ENCODE assay signal across 10 mouse cellular contexts in the genomic region with DNA sequence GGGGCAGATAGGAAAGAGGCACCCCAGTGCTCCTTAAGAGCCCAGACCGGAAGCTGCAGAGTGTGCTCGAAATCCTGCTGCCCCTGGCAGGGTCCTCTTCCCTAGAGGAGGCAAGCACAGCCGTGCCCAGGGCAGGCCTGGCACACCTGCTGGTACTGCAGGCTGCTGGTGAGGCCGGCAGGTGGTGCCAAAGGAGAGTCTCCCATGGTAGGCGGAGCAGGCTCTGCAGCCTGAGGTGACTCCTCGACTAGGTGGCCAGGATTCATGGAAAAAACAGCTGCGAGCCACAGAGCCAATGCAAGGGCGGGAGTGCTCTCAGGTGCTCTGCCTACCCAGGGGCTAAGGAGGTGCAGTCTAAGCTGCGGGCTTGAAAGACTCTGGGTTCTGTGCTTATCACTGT. TPM values are rescaled to one million over a fixed set of nuclear protein-coding genes. Genes with fewer than 3 reads are reported as not detected.
DNase-seq lines count a peak whose midpoint lies in the region; ATAC-seq lines count a peak whose summit lies in the region.
"Had no signal": no experiment of that assay in that cellular context is flagged by ENCODE, and none has a peak within 500 bp of the region (broad histone marks: within the 10 kb centered on the region; RNA-seq: fewer than 3 reads in every experiment).

No protein-coding gene starts in this region.

- intact Hi-C loops in gastrocnemius, postnatal 14 days (cut with DNase I; ENCODE audit: low total_unique reads), result loop anchor here (10.0 kb wide), 1 partner anchor 118 kb away; no protein-coding TSS in a partner anchor
- intact Hi-C loops in left cerebral cortex, postnatal 4 days (cut with DNase I), result no loop called here

- H3K4me3 ChIP-seq in hindbrain, embryonic 10.5 days, result no peak overlapping the region
- H3K4me3 ChIP-seq: neural tube, embryonic 13.5 days had no signal

- H3K4me1 ChIP-seq in hindbrain, embryonic 10.5 days (replicated peaks), result peaks cover 5% of the 10 kb centered on the region; the same call in 1 of the 2 replicates
- H3K4me1 ChIP-seq: neural tube, embryonic 13.5 days had no signal

- H3K27me3 ChIP-seq in hindbrain, embryonic 10.5 days (ENCODE audit: insufficient read depth, poor library complexity, severe bottlenecking), result no peaks in the 10 kb centered on the region
- H3K27me3 ChIP-seq: neural tube, embryonic 13.5 days had no signal

- H3K36me3 ChIP-seq in hindbrain, embryonic 10.5 days, result peaks cover 2% of the 10 kb centered on the region; the same call in 1 of the 2 replicates

- H3K9me3 ChIP-seq in hindbrain, embryonic 10.5 days, result no peaks in the 10 kb centered on the region
- H3K9me3 ChIP-seq: neural tube, embryonic 13.5 days had no signal

- peak; percentile 47; the same call in 1 of the 2 replicates for ATAC-seq in frontal cortex, adult (ENCODE audit: low TSS enrichment)

- WGBS in hindbrain, embryonic 10.5 days, result 47% methylated on average over 9 of the region's 9 CpGs

- no peak overlapping the region for H3K27ac ChIP-seq in hindbrain, embryonic 10.5 days
- H3K27ac ChIP-seq: neural tube, embryonic 13.5 days had no signal

- DNase-seq in frontal cortex, postnatal 14 days (ENCODE audit: low spot score in 2 of 2), result no peak
- DNase-seq in urinary bladder, postnatal 25 days (ENCODE audit: low spot score), result peak; percentile 21
- no peak for DNase-seq in urinary bladder, postnatal 4 days (ENCODE audit: low spot score in 2 of 2)
- peak; percentile 72 for DNase-seq in gastrocnemius, postnatal 14 days
- DNase-seq in left cerebral cortex, postnatal 4 days, result peak; percentile 60
- peak; percentile 59 for DNase-seq in right cerebral cortex, postnatal 14 days
- no peak for DNase-seq in hindbrain, embryonic 10.5 days (ENCODE audit: low spot score)

RNA-seq across cellular contexts. Expression of gene Cdiptos, which starts 10.4 kb away (rescaled TPM):
- total RNA-seq in gastrocnemius, postnatal 14 days (2021), result under 1 TPM; 0.59 to 0.78 TPM
- total RNA-seq in left cerebral cortex, postnatal 4 days (2021), result not detected
- polyA plus RNA-seq in hindbrain, embryonic 10.5 days (2016; fragmentation: Nextera tagmentation; extraction: Ambion mirVana), result 0.63 and 1.0 TPM in 2 replicates

RNA-seq across cellular contexts. Expression of gene Cdipt, which starts 10.6 kb away (rescaled TPM):
- total RNA-seq in gastrocnemius, postnatal 14 days (2021), result 10 to 100 TPM; 34.9 to 38.5 TPM
- total RNA-seq in left cerebral cortex, postnatal 4 days (2021), result 100 to 1,000 TPM in 1 of 2 experiments, 10 to 100 TPM in 1; 92.7 to 104 TPM
- 92.5 and 103 TPM in 2 replicates for polyA plus RNA-seq in hindbrain, embryonic 10.5 days (2016; fragmentation: Nextera tagmentation; extraction: Ambion mirVana)

RNA-seq across cellular contexts. Expression of gene Mvp, which starts 28.1 kb away (rescaled TPM):
- 10 to 100 TPM; 19.5 to 27.1 TPM for total RNA-seq in gastrocnemius, postnatal 14 days (2021)
- 1 to 10 TPM; 5.4 to 6.0 TPM for total RNA-seq in left cerebral cortex, postnatal 4 days (2021)
- 5.0 and 6.1 TPM in 2 replicates for polyA plus RNA-seq in hindbrain, embryonic 10.5 days (2016; fragmentation: Nextera tagmentation; extraction: Ambion mirVana)

RNA-seq across cellular contexts. Expression of gene Pagr1b, which starts 30.0 kb away (rescaled TPM):
- total RNA-seq in gastrocnemius, postnatal 14 days (2021), result under 1 TPM in 1 of 2 experiments, not detected in 1; 0.97 TPM
- total RNA-seq in left cerebral cortex, postnatal 4 days (2021), result 1 to 10 TPM in 1 of 2 experiments, not detected in 1; 1.6 TPM
- polyA plus RNA-seq in hindbrain, embryonic 10.5 days (2016; fragmentation: Nextera tagmentation; extraction: Ambion mirVana), result 0.25 and 0.55 TPM in 2 replicates
- polyA plus RNA-seq: heart, embryonic 14.5 days had no signal

RNA-seq across cellular contexts. Expression of gene Pagr1a, which starts 30.8 kb away (rescaled TPM):
- total RNA-seq in gastrocnemius, postnatal 14 days (2021), result 10 to 100 TPM in 1 of 2 experiments, 1 to 10 TPM in 1; 8.6 to 15.3 TPM
- 10 to 100 TPM; 10.2 to 15.4 TPM for total RNA-seq in left cerebral cortex, postnatal 4 days (2021)
- 84.3 and 130 TPM in 2 replicates for polyA plus RNA-seq in hindbrain, embryonic 10.5 days (2016; fragmentation: Nextera tagmentation; extraction: Ambion mirVana)

Comparison
In these comparisons a context has a peak if more than half of its experiments do, and no peak if none do; other contexts are left out.
1. DNase-seq: peak in urinary bladder, postnatal 25 days (single experiment), gastrocnemius, postnatal 14 days (single experiment), left cerebral cortex, postnatal 4 days (single experiment) and right cerebral cortex, postnatal 14 days (single experiment); none in frontal cortex, postnatal 14 days (0 of 2), urinary bladder, postnatal 4 days (0 of 2) and hindbrain, embryonic 10.5 days (single experiment).